Mouse (Mus musculus): ENCODE data around the gene Hivep3.

- TF ChIP-seq CTCF (conservative IDR thresholded peaks at IDR 0.05; ENCODE audit: insufficient read depth, insufficient read length, low read depth, low read length) = no peak
- TF ChIP-seq POLR2A (IDR thresholded peaks at IDR 0.05; ENCODE audit: low read depth, low read length) = no peak
Observed at GRCm38 (mm10) chr4:119948922-119949614, 215.5 kb downstream of the Hivep3 start.
